Mouse (Mus musculus) thymus, postnatal 4 days (tissue): ENCODE results near the gene Entpd1.
"Not testable (repeated sequence)": the region's sequence is repeated elsewhere in the genome, so short reads cannot be mapped to it uniquely, and the experiment has no call there.

Experiments
- DNase-seq: peaks from one replicate; pipeline ENCODE4 v3.0.0; 2021

Entpd1 gene

GRCm38 (mm10) chr19:40611830-40612506, at the start of gene Entpd1, which contains the start of gene Tctn3:
Gene Entpd1 (plus strand): TSS chr19:40612366.
Gene Tctn3 (minus strand): TSS chr19:40612233.
- peak; percentile 97 for DNase-seq

GRCm38 (mm10) chr19:40563880-40564645, 48.1 kb upstream of the Entpd1 start:
- DNase-seq = no peak

- no peak for DNase-seq
Observed at GRCm38 (mm10) chr19:40567616-40568015, 44.5 kb upstream of the Entpd1 start.

GRCm38 (mm10) chr19:40570726-40571125, 41.4 kb upstream of the Entpd1 start:
- DNase-seq = no peak

- DNase-seq = no peak
Observed at GRCm38 (mm10) chr19:40575438-40575837, 36.7 kb upstream of the Entpd1 start.

- no peak for DNase-seq
Observed at GRCm38 (mm10) chr19:40580902-40581301, 31.3 kb upstream of the Entpd1 start.

GRCm38 (mm10) chr19:40581662-40582061, 30.5 kb upstream of the Entpd1 start:
- DNase-seq = no peak

DNA sequence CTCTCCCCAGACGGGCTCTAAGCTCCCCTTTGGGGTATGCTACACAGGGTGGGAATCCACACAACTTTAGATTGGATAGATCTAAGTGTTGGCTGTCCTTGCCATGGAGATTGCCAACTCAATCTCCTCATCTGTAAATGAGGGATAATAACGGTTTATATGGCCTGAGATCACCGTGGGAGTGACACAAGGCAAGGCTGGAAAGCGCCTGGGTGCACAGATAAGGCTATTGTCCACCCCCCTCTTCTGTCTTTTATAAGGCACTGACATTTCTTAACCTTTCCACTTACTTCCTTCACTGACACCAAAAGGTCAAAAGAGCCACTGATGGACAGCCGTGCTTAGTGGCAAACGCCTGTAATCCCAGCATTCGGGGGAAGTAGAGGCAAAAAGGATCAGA, 25.3 kb upstream of the Entpd1 start:
- no peak for DNase-seq

- DNase-seq = no peak
Observed at GRCm38 (mm10) chr19:40587491-40588292, 24.5 kb upstream of the Entpd1 start.

DNA sequence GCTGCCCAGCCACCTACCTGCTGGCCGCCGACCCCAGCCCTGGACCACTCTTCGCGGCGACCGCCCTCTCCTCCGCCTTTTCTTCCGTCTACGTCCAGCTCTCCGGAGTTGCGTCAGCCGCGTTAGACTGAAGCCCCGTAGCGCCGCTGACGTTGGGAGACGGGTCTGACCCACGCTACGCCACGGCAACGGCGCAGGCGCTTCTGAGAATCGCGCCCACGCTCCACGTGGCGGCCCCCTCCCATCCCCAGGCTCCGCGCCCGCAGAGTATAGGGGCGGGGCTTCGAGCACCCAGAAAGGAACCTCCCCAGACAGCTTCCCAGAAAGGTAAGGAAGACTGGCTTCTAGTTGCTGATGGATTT, 23.9 kb upstream of the Entpd1 start, which contains the start of gene Aldh18a1:
Gene Aldh18a1, minus strand, starts transcription at position 171 of the 362 bp plus-strand sequence.
- DNase-seq = peak; percentile 98

- DNase-seq = peak; percentile 98
Observed at GRCm38 (mm10) chr19:40588847-40589529, 23.2 kb upstream of the Entpd1 start.

DNA sequence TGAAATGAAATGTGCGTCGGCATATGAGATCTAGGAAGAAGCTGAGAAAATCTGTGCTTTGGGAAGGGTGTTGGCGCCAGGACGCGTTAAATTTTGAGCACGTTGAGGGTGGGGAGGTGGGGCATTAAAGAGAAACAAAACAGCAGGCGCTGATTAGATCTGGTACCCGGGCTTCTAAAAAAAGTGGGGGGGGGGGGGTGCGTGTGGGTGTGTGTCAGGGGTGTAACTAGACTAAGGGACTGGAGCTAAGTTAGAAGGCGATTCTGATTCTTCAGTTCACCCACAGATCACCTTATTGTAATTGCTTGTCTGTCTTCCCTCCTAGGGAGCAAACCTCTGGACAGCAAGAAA, 22.7 kb upstream of the Entpd1 start:
- DNase-seq = no peak

GRCm38 (mm10) chr19:40595231-40595630, 16.9 kb upstream of the Entpd1 start:
- no peak for DNase-seq

- DNase-seq = no peak
Observed at GRCm38 (mm10) chr19:40595831-40596230, 16.3 kb upstream of the Entpd1 start.

DNA sequence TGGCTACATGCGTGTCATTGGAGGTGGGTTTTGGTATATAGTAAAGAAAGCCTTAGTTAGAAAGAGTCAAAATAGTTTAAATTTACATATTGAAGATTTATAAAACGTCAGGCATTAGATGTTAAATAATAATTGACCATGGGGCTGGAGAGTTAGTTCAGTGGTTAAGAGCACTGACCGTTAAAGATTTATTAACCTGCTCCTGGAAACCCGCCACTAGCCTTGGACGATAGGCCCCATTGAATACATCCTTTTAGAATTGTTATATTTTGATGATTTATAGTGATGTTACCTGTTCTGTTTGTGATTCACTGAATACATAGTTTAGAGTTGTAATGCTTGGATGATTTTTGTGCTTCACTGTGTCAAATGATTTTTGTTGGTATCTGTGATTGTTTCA, 11.3 kb upstream of the Entpd1 start:
- DNase-seq = not testable (repeated sequence)

DNA sequence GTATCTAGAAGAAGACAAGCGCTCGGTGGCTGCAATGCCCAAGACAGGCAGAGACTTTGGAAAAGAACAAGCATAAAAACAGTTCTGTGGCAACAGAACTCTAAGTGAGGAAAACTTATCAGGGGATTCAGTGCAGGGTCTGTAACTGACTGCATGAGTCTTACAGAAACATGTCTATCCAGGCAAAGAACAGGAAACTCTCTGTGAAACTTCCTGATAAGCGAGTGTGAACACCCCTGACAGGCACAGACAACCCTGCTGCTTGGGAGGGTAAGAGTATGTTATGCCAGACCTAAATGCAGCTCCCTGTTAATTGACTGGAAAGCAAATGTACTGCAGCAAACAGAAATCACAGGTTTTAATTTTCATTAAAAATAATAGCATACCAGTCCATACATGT, 10.3 kb upstream of the Entpd1 start:
- no peak for DNase-seq

DNA sequence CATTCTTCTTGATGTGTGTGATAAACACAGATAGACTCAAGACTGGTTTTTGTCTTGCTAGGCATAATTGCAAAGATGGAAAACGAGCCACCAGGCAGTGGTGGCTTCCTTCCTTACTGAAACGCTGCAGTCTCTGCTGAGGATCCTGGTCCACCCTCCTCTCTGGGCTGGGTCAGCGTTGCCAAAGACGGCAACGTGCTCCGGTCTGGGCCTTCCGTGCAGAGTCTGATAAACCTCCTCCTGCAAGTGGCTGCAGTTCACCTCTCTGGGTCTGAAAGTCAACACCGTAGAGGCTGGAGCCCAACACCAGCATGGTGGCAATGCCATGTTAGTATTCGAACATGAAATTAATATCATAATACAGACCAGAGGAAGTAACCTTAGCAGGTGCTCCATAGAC, 7.0 kb upstream of the Entpd1 start:
- DNase-seq = no peak

GRCm38 (mm10) chr19:40607676-40608075, 4.5 kb upstream of the Entpd1 start:
- no peak for DNase-seq

DNA sequence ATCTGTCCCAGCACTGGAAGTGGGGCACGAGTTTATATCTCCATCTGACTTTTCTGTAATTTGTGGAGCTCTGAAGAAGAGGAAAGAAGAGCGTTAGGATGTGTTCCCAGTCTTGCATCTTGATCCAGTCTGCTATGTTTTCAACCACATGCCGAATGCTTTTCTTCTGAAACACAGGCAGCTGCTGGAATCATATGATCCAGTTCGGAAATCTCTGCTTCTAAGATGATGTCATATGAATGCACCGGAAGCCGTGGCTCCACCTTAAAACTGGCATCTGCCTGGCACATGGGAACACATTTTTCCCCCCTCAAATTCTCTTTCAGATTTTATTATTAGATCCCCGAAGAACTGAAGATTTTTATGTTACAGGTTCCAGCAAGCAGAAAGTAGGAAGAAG, 2.6 kb downstream of the Entpd1 start:
- DNase-seq = no peak

- DNase-seq = no peak
Observed at GRCm38 (mm10) chr19:40616021-40616420, 3.9 kb downstream of the Entpd1 start.

DNA sequence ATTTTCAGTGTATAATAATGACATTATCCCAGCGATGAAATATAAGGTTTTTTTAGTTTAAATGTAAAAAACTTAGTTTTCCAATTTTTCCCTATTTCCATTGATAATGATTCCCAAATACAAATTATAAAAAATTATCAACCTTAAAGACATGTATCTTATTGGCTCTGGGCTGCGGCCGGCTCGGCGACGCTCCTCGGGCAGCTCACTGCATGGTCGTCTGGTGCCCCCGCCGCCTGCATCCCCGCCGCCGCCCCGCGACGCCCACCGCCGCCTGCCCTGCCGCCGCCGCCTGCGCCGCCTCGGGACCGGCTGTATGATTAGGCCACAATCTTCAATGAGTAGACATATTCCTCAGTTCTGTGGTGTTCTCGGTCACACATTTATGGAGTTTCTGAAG, 9.4 kb downstream of the Entpd1 start:
- DNase-seq = not testable (repeated sequence)

DNA sequence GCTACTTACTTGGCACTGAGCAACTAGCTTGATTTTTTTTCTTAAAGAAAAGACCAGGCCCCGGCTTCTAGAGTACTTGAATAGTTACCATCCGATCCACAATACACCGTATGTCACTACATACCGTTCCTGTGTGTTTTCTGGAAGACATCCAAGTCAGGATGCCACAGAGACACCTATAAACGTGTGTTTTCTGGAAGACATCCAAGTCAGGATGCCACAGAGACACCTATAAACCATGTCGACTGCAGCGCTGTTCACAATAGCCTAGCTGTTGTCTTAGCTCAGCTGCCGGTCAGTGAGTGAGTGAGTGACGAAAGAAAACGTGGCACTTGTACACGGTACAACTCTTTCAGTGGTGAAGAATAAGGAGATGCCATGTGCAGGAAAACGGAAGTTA, 13.8 kb downstream of the Entpd1 start:
- DNase-seq = no peak

GRCm38 (mm10) chr19:40628950-40629349, 16.8 kb downstream of the Entpd1 start:
- no peak for DNase-seq
